Mouse (Mus musculus) megakaryocyte, embryonic 14.5 days (primary cell): Measurements from ENCODE around the gene Mamld1.

Experiments used
- FLI1 ChIP-seq: IDR thresholded peaks from 2 replicates; pipeline ENCODE4 v1.6.1; 2012; ENCODE audit warnings: low read length, inconsistent platforms, mixed read lengths
- GATA1 ChIP-seq: IDR thresholded peaks from 3 replicates; pipeline ENCODE4 v1.6.1; 2012; ENCODE audit warnings: mixed read lengths, low read length, inconsistent platforms, borderline replicate concordance

- TF ChIP-seq GATA1 (no peak), FLI1 (no peak)
Measured at GRCm38 (mm10) chrX:71186396-71186795, 136.3 kb downstream of the Mamld1 start.
